Comparison of ENCODE assay signal across 9 mouse cellular contexts in the genomic region with DNA sequence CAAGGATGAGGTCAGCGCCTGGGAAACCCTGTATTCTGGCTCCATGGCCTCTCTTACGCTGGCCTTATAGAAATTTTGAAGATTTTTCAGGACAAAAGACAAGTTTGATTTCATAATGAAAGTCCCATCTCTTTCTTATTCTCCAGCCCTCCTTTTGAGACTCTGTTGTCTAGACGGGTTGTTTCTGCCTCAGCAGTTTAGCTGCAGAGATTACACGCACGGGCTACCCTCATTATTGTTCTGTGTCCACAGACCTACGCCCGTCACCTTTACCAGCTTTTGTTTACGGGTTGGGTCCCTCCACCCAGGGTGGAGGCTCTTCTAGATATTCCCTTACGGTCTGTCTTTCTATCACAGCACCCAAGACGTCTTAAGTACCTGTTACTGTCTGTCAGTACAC. TPM values are rescaled to one million over a fixed set of nuclear protein-coding genes. Genes with fewer than 3 reads are reported as not detected.
DNase-seq lines count a peak whose midpoint lies in the region; ATAC-seq and TF ChIP-seq lines count a peak whose summit lies in the region.
"Had no signal": no experiment of that assay in that cellular context is flagged by ENCODE, and none has a peak within 500 bp of the region (broad histone marks: within the 10 kb centered on the region; RNA-seq: fewer than 3 reads in every experiment).

No protein-coding gene starts in this region.

- WGBS in heart, embryonic 11.5 days (ENCODE audit: insufficient replicate concordance), result 77% methylated on average over 10 of the region's 10 CpGs
- 30% methylated on average over 10 of the region's 10 CpGs for WGBS in midbrain, embryonic 13.5 days
- WGBS in midbrain, embryonic 14.5 days, result 27% methylated on average over 10 of the region's 10 CpGs
- WGBS in intestine, postnatal 0 days, result 44% methylated on average over 10 of the region's 10 CpGs
- WGBS in stomach, embryonic 15.5 days, result 60% methylated on average over 10 of the region's 10 CpGs

- no peak for TF ChIP-seq CTCF in intestine, postnatal 0 days (IDR thresholded peaks at IDR 0.05; ENCODE audit: low read depth)

- DNase-seq in heart, adult 8-10 months (ENCODE audit: low spot score), result no peak
- DNase-seq in midbrain, embryonic 14.5 days, result no peak
- no peak for DNase-seq in urinary bladder, adult 2 months (ENCODE audit: low spot score)
- DNase-seq in layer of hippocampus, adult 8-10 months (ENCODE audit: low spot score in 2 of 2), result no peak
- DNase-seq: kidney, postnatal 10 days had no signal

- peak overlapping the region; percentile 87 for H3K4me2 ChIP-seq in heart, embryonic 11.5 days
- H3K4me2 ChIP-seq in midbrain, embryonic 13.5 days (replicated peaks), result peak overlapping the region; percentile 61; the same call in 1 of the 2 replicates
- H3K4me2 ChIP-seq in midbrain, embryonic 14.5 days (ENCODE audit: low read length), result no peak overlapping the region
- peak overlapping the region; percentile 81 for H3K4me2 ChIP-seq in intestine, postnatal 0 days (replicated peaks; ENCODE audit: low read depth)
- peak overlapping the region; percentile 84; the same call in 1 of the 2 replicates for H3K4me2 ChIP-seq in stomach, embryonic 15.5 days

- peaks cover 56% of the 10 kb centered on the region for H3K4me1 ChIP-seq in heart, embryonic 11.5 days (ENCODE audit: control insufficient read depth, insufficient read depth, low read length)
- H3K4me1 ChIP-seq in midbrain, embryonic 13.5 days (replicated peaks), result peaks cover 41% of the 10 kb centered on the region
- peaks cover 35% of the 10 kb centered on the region for H3K4me1 ChIP-seq in midbrain, embryonic 14.5 days (ENCODE audit: control insufficient read depth, insufficient read depth, low read length)
- H3K4me1 ChIP-seq in intestine, postnatal 0 days (replicated peaks; ENCODE audit: control insufficient read depth, insufficient read depth, low read length), result peaks cover 13% of the 10 kb centered on the region
- H3K4me1 ChIP-seq in stomach, embryonic 15.5 days, result peaks cover 43% of the 10 kb centered on the region

- H3K27ac ChIP-seq in heart, embryonic 11.5 days (ENCODE audit: low read depth, low read length), result 0 out of 2 replicates have a peak overlapping the region, but pooled peaks have one; percentile 99
- H3K27ac ChIP-seq in midbrain, embryonic 13.5 days, result no peak overlapping the region
- H3K27ac ChIP-seq in midbrain, embryonic 14.5 days (replicated peaks; ENCODE audit: low read depth, low read length), result no peak overlapping the region
- peak overlapping the region; percentile 86 for H3K27ac ChIP-seq in intestine, postnatal 0 days (ENCODE audit: low read depth, low read length)
- H3K27ac ChIP-seq in stomach, embryonic 15.5 days, result peak overlapping the region; percentile 79

- peaks cover 40% of the 10 kb centered on the region for H3K36me3 ChIP-seq in heart, embryonic 11.5 days (ENCODE audit: control insufficient read depth, insufficient read depth, low read length)
- peaks cover 14% of the 10 kb centered on the region for H3K36me3 ChIP-seq in midbrain, embryonic 13.5 days
- peaks cover 15% of the 10 kb centered on the region for H3K36me3 ChIP-seq in midbrain, embryonic 14.5 days (ENCODE audit: control insufficient read depth, insufficient read depth, low read length)
- H3K36me3 ChIP-seq in intestine, postnatal 0 days (ENCODE audit: control insufficient read depth, insufficient read depth), result peaks cover 15% of the 10 kb centered on the region
- H3K36me3 ChIP-seq in stomach, embryonic 15.5 days, result peaks cover 21% of the 10 kb centered on the region

- H3K9ac ChIP-seq in heart, embryonic 11.5 days (ENCODE audit: low read depth, low read length), result no peak overlapping the region
- H3K9ac ChIP-seq in midbrain, embryonic 13.5 days (replicated peaks), result 0 out of 2 replicates have a peak overlapping the region, but pooled peaks have one; percentile 37
- no peak overlapping the region for H3K9ac ChIP-seq in midbrain, embryonic 14.5 days (replicated peaks; ENCODE audit: low read length)
- peak overlapping the region; percentile 28; the same call in 1 of the 2 replicates for H3K9ac ChIP-seq in intestine, postnatal 0 days (ENCODE audit: low read depth, low read length)
- H3K9ac ChIP-seq in stomach, embryonic 15.5 days, result no peak overlapping the region

- ATAC-seq in heart, embryonic 11.5 days (replicated peaks; ENCODE audit: insufficient number of reproducible peaks, low FRiP score, low TSS enrichment), result no peak
- no peak for ATAC-seq in midbrain, embryonic 13.5 days
- no peak for ATAC-seq in midbrain, embryonic 14.5 days (ENCODE audit: low FRiP score, low TSS enrichment)
- ATAC-seq in intestine, postnatal 0 days, result no peak
- no peak for ATAC-seq in stomach, embryonic 15.5 days (ENCODE audit: insufficient read depth, low FRiP score, low read depth)

- H3K4me3 ChIP-seq in heart, embryonic 11.5 days (ENCODE audit: low read depth, low read length), result no peak overlapping the region
- no peak overlapping the region for H3K4me3 ChIP-seq in midbrain, embryonic 13.5 days (replicated peaks)
- H3K4me3 ChIP-seq in midbrain, embryonic 14.5 days (replicated peaks; ENCODE audit: low read depth, low read length), result no peak overlapping the region
- H3K4me3 ChIP-seq in intestine, postnatal 0 days (ENCODE audit: low read depth, low read length), result peak overlapping the region; percentile 81; the same call in 1 of the 2 replicates
- no peak overlapping the region; the same call in 1 of the 2 replicates for H3K4me3 ChIP-seq in stomach, embryonic 15.5 days (replicated peaks)

- no peaks in the 10 kb centered on the region for H3K27me3 ChIP-seq in heart, embryonic 11.5 days (ENCODE audit: control insufficient read depth, insufficient read depth, low read length)
- 0 out of 2 replicates have a peak, but pooled peaks cover 2% of the 10 kb centered on the region for H3K27me3 ChIP-seq in midbrain, embryonic 13.5 days
- H3K27me3 ChIP-seq in midbrain, embryonic 14.5 days (ENCODE audit: control insufficient read depth, insufficient read depth, low read length), result no peaks in the 10 kb centered on the region
- no peaks in the 10 kb centered on the region for H3K27me3 ChIP-seq in intestine, postnatal 0 days (replicated peaks; ENCODE audit: control insufficient read depth, insufficient read depth, low read length)
- no peaks in the 10 kb centered on the region for H3K27me3 ChIP-seq in stomach, embryonic 15.5 days (replicated peaks)

- H3K9me3 ChIP-seq in heart, embryonic 11.5 days (replicated peaks; ENCODE audit: control insufficient read depth, low read length), result peaks cover 2% of the 10 kb centered on the region; the same call in 1 of the 2 replicates
- H3K9me3 ChIP-seq in midbrain, embryonic 13.5 days, result peaks cover 5% of the 10 kb centered on the region; the same call in 1 of the 2 replicates
- no peaks in the 10 kb centered on the region for H3K9me3 ChIP-seq in midbrain, embryonic 14.5 days (ENCODE audit: control insufficient read depth, low read length)
- no peaks in the 10 kb centered on the region for H3K9me3 ChIP-seq in intestine, postnatal 0 days (ENCODE audit: control insufficient read depth)
- 0 out of 2 replicates have a peak, but pooled peaks cover 6% of the 10 kb centered on the region for H3K9me3 ChIP-seq in stomach, embryonic 15.5 days

RNA-seq across cellular contexts. Expression of a gene that starts 9.3 kb away (rescaled TPM):
- 4,955 and 5,093 TPM in 2 replicates for polyA plus RNA-seq in heart, embryonic 11.5 days (2014; fragmentation: Nextera tagmentation; extraction: Ambion mirVana)
- total RNA-seq in heart, adult 8-10 months (2022), result over 10,000 TPM in 3 of 4 experiments, 1,000 to 10,000 TPM in 1; 9,382 to 12,072 (median 10,190) TPM
- 115 and 118 TPM in 2 replicates for polyA plus RNA-seq in midbrain, embryonic 13.5 days (2015; fragmentation: Nextera tagmentation; extraction: Ambion mirVana)
- polyA plus RNA-seq in midbrain, embryonic 14.5 days (2014; fragmentation: Nextera tagmentation; extraction: Ambion mirVana), result 96.7 and 124 TPM in 2 replicates
- polyA plus RNA-seq in intestine, postnatal 0 days (2015; fragmentation: Nextera tagmentation; extraction: Ambion mirVana), result 1,318 and 1,424 TPM in 2 replicates
- polyA plus RNA-seq in stomach, embryonic 15.5 days (2015; fragmentation: Nextera tagmentation; extraction: Ambion mirVana), result 1,038 and 1,102 TPM in 2 replicates
- 5,954 and 6,025 TPM in 2 replicates for polyA plus RNA-seq in urinary bladder, adult 2 months (2012; rRNA removed)
- total RNA-seq in layer of hippocampus, adult 8-10 months (2022), result 100 to 1,000 TPM; 179 to 185 (median 182) TPM

Comparison
In these comparisons a context has a peak if more than half of its experiments do, and no peak if none do; other contexts are left out.
1. H3K9ac ChIP-seq: peak in midbrain, embryonic 13.5 days (single experiment) and intestine, postnatal 0 days (single experiment); none in heart, embryonic 11.5 days (single experiment), midbrain, embryonic 14.5 days (single experiment) and stomach, embryonic 15.5 days (single experiment).
2. H3K27ac ChIP-seq: peak in heart, embryonic 11.5 days (single experiment), intestine, postnatal 0 days (single experiment) and stomach, embryonic 15.5 days (single experiment); none in midbrain, embryonic 13.5 days (single experiment) and midbrain, embryonic 14.5 days (single experiment).